Mouse (Mus musculus): ENCODE results near the gene Ank3. TPM values are rescaled to one million over a fixed set of nuclear protein-coding genes. Genes with fewer than 3 reads are reported as not detected.

Ank3 gene
- polyA plus RNA-seq, 1 experiment from 2014 or later = 48.9 TPM

DNA sequence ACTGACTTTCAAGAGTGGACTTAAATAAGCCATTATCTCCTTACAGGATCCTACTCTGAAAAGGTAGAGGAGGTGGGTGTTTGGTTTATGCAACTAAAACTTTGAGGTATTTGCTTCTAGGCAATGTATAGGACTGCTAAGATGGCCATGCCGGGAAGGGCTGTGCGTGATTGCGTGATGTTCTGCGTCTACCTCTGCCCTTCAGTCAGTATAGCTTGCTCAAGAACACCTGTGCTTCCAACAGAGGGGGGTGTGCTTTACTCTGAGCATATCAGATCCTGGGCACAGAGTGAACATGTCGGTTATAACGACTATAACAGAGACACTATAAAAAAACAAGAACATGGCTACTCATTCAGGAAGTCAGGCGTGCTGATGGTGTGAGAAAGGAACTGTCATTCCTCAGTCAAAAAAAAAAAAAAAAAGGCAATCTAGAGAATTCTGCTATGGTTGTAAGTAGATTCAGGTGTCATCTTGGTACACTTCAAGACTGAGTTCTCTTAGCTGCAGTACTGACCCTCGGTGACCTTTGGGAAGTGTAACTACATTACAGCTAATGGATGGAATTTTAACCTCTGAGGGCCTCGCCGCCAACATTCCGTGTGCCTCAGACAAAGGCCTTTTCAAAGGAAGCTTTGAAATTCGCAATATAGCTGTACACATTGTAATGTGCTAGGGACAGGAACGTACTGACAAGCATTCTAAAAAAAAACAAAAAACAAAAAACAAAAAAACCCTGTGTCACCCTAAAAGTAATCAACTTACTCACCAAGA lies 387.8 kb downstream of the Ank3 start:
- Histone ChIP-seq H3K27ac (ENCODE audit: low read depth, low read length) (peak overlapping the region; percentile 88), H3K9ac (ENCODE audit: low read depth, low read length) (peak overlapping the region; percentile 68), H3K9me3 (replicated peaks; ENCODE audit: control insufficient read depth, low read length) (no peaks in the 10 kb centered on the region), H3K27me3 (ENCODE audit: control insufficient read depth, insufficient read depth, low read length) (no peaks in the 10 kb centered on the region), H3K4me3 (ENCODE audit: low read depth, low read length) (peak overlapping the region; percentile 52), H3K4me1 (ENCODE audit: control insufficient read depth, insufficient read depth, low read length) (peaks cover 13% of the 10 kb centered on the region), H3K36me3 (ENCODE audit: control insufficient read depth, insufficient read depth, low read length) (no peaks in the 10 kb centered on the region), H3K4me2 (peak overlapping the region; percentile 70)
- no peak for ATAC-seq (replicated peaks; ENCODE audit: insufficient number of reproducible peaks, low FRiP score, low TSS enrichment)
- WGBS (ENCODE audit: insufficient replicate concordance) = 27% methylated on average over 13 of the region's 13 CpGs

DNA sequence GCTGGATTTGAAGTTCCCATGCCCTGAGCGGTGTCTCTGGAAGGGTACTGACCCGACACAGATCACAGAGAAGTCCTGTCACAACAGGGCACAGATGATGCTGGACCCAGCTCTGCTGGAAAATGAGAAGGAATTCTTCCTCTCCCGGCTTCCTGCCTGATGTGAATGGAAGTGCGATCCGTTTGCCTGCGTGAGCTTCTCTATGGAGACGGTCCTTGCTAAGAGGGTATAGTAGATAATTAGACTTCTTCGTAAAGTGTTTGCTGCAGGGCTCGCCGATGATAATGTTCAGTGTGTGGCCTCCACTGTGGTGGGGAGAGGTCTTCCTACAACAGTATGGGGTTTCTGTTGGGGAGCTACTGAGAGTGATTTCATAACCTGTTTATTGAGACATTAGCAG lies 388.8 kb downstream of the Ank3 start:
- Histone ChIP-seq H3K9ac (ENCODE audit: low read depth, low read length) (peak overlapping the region; percentile 64), H3K4me1 (ENCODE audit: control insufficient read depth, insufficient read depth, low read length) (peaks cover 9% of the 10 kb centered on the region), H3K4me2 (peak overlapping the region; percentile 70), H3K36me3 (ENCODE audit: control insufficient read depth, insufficient read depth, low read length) (no peaks in the 10 kb centered on the region), H3K27me3 (ENCODE audit: control insufficient read depth, insufficient read depth, low read length) (no peaks in the 10 kb centered on the region), H3K27ac (ENCODE audit: low read depth, low read length) (peak overlapping the region; percentile 88), H3K4me3 (ENCODE audit: low read depth, low read length) (peak overlapping the region; percentile 52), H3K9me3 (replicated peaks; ENCODE audit: control insufficient read depth, low read length) (no peaks in the 10 kb centered on the region)
- 14% methylated on average over 10 of the region's 10 CpGs for WGBS (ENCODE audit: insufficient replicate concordance)
- ATAC-seq (replicated peaks; ENCODE audit: insufficient number of reproducible peaks, low FRiP score, low TSS enrichment) = no peak

DNA sequence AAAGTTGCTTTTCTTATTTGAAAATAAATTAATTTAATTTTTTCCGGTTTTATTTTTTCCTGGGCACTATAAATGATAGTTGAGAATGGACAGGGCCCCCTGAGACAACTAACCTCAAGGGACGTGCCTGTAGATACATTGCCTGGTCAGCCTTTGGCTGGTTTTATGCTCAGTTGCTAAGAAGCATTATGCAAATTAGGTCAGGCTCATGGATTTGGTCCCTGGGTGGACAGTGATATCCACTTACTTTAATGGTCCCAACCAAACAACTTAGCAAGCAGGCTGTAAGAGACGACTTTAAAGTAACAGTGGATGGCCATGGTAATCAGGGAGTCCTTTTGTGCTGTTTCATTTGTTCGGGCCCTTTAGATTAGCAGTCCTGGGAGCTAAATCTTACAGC lies 392.0 kb downstream of the Ank3 start:
- no peak for ATAC-seq (replicated peaks; ENCODE audit: insufficient number of reproducible peaks, low FRiP score, low TSS enrichment)
- H3K4me1 ChIP-seq (ENCODE audit: control insufficient read depth, insufficient read depth, low read length) = peaks cover 6% of the 10 kb centered on the region
- no peak overlapping the region for H3K27ac ChIP-seq (ENCODE audit: low read depth, low read length)
- no peaks in the 10 kb centered on the region for H3K36me3 ChIP-seq (ENCODE audit: control insufficient read depth, insufficient read depth, low read length)
- no peak overlapping the region for H3K9ac ChIP-seq (ENCODE audit: low read depth, low read length)
- WGBS (ENCODE audit: insufficient replicate concordance) = 77% methylated on average over 4 of the region's 4 CpGs
- no peaks in the 10 kb centered on the region for H3K9me3 ChIP-seq (replicated peaks; ENCODE audit: control insufficient read depth, low read length)
- no peaks in the 10 kb centered on the region for H3K27me3 ChIP-seq (ENCODE audit: control insufficient read depth, insufficient read depth, low read length)
- H3K4me2 ChIP-seq = no peak overlapping the region
- no peak overlapping the region for H3K4me3 ChIP-seq (ENCODE audit: low read depth, low read length)

DNA sequence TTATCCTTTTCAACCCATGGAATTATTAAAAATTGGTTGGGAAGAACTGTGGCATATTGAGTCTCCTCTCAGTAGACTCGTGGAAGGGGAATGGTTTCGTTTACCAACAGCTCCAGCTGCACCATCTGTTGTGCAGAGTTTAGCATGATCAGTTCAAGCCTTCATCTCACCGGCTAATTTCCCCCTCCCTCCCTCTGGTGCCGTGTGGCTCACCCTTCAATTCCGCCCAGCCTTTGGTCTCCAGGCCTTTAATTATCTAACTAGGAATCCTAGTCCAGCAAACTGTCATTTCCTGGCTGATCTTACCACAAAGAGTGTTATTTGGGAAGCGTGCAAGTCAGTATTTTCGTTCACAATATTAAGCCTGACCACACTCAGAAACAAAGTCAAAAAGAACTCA lies 393.4 kb downstream of the Ank3 start:
- H3K4me1 ChIP-seq (ENCODE audit: control insufficient read depth, insufficient read depth, low read length) = peaks cover 20% of the 10 kb centered on the region
- H3K9me3 ChIP-seq (replicated peaks; ENCODE audit: control insufficient read depth, low read length) = no peaks in the 10 kb centered on the region
- H3K4me3 ChIP-seq (ENCODE audit: low read depth, low read length) = no peak overlapping the region
- no peak overlapping the region for H3K27ac ChIP-seq (ENCODE audit: low read depth, low read length)
- no peaks in the 10 kb centered on the region for H3K27me3 ChIP-seq (ENCODE audit: control insufficient read depth, insufficient read depth, low read length)
- 69% methylated on average over 7 of the region's 7 CpGs for WGBS (ENCODE audit: insufficient replicate concordance)
- no peak overlapping the region for H3K9ac ChIP-seq (ENCODE audit: low read depth, low read length)
- H3K36me3 ChIP-seq (ENCODE audit: control insufficient read depth, insufficient read depth, low read length) = no peaks in the 10 kb centered on the region
- no peak for ATAC-seq (replicated peaks; ENCODE audit: insufficient number of reproducible peaks, low FRiP score, low TSS enrichment)
- H3K4me2 ChIP-seq = no peak overlapping the region

DNA sequence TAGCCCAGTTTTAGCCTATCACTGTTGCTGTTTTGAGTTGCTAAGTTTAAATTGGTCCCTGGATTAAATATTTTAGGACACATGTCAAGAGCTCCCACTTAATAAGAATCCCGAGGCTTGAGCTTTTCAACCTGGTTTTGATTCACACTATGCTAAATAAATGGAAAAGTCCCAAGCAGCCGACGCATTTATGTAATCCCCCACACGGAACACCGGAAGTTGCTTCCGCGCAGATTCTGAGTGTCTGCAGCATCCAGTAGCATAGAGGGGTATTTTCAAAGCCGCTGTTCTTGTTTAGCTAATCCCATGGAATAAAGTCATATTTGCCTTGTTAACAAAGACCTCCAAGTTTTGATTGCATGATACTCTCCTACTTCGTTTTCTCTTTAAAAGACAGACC lies 393.8 kb downstream of the Ank3 start:
- H3K27ac ChIP-seq (ENCODE audit: low read depth, low read length) = no peak overlapping the region
- 79% methylated on average over 9 of the region's 9 CpGs for WGBS (ENCODE audit: insufficient replicate concordance)
- H3K4me2 ChIP-seq = no peak overlapping the region
- H3K27me3 ChIP-seq (ENCODE audit: control insufficient read depth, insufficient read depth, low read length) = no peaks in the 10 kb centered on the region
- no peak for ATAC-seq (replicated peaks; ENCODE audit: insufficient number of reproducible peaks, low FRiP score, low TSS enrichment)
- no peaks in the 10 kb centered on the region for H3K9me3 ChIP-seq (replicated peaks; ENCODE audit: control insufficient read depth, low read length)
- no peak overlapping the region for H3K4me3 ChIP-seq (ENCODE audit: low read depth, low read length)
- no peak overlapping the region for H3K9ac ChIP-seq (ENCODE audit: low read depth, low read length)
- H3K36me3 ChIP-seq (ENCODE audit: control insufficient read depth, insufficient read depth, low read length) = no peaks in the 10 kb centered on the region
- H3K4me1 ChIP-seq (ENCODE audit: control insufficient read depth, insufficient read depth, low read length) = peaks cover 21% of the 10 kb centered on the region

DNA sequence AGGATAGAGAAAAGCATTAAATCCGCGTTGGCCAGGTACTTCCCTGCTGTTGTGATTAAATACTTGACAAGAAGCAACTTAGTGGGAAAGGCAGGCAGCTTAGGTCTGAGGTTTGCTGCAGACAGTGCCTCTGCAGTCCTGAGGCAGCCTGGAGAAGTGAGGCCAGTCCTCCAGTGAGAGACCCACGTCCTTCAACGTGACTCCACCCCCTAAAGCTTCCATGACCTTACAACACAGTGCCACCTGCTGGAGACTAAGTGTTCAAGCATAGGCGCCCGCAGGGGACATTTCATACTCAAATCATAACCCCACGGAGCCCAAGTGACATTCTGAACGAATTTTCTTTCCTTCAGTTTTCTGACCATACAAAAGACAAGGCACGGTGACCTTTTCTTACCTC lies 394.5 kb downstream of the Ank3 start:
- Histone ChIP-seq H3K9ac (ENCODE audit: low read depth, low read length) (no peak overlapping the region), H3K27me3 (ENCODE audit: control insufficient read depth, insufficient read depth, low read length) (no peaks in the 10 kb centered on the region), H3K27ac (ENCODE audit: low read depth, low read length) (no peak overlapping the region), H3K36me3 (ENCODE audit: control insufficient read depth, insufficient read depth, low read length) (no peaks in the 10 kb centered on the region), H3K4me1 (ENCODE audit: control insufficient read depth, insufficient read depth, low read length) (peaks cover 25% of the 10 kb centered on the region), H3K4me3 (ENCODE audit: low read depth, low read length) (no peak overlapping the region), H3K4me2 (no peak overlapping the region), H3K9me3 (replicated peaks; ENCODE audit: control insufficient read depth, low read length) (no peaks in the 10 kb centered on the region)
- 32% methylated on average over 9 of the region's 9 CpGs for WGBS (ENCODE audit: insufficient replicate concordance)
- no peak for ATAC-seq (replicated peaks; ENCODE audit: insufficient number of reproducible peaks, low FRiP score, low TSS enrichment)

DNA sequence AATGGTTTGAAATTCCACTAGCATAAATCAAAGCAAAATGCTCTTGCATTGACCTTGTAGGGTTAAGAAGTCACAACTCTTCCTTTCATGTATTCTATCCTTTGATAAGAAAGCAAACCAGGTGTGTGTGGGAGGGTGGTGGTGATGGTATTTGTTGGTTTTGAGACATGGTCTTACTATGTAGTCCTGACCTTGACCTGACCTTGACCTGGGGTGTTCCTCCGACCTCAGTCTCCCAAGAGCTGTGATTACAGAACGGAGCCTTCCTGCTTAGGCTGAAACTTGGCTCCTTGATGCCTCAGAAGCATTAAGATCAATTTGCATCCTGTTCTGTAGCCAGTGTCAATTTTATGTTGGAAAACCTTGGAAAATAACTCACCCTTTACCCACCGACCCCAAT lies 397.1 kb downstream of the Ank3 start:
- no peak overlapping the region for H3K4me3 ChIP-seq (ENCODE audit: low read depth, low read length)
- no peak overlapping the region for H3K9ac ChIP-seq (ENCODE audit: low read depth, low read length)
- peaks cover 21% of the 10 kb centered on the region for H3K4me1 ChIP-seq (ENCODE audit: control insufficient read depth, insufficient read depth, low read length)
- no peaks in the 10 kb centered on the region for H3K9me3 ChIP-seq (replicated peaks; ENCODE audit: control insufficient read depth, low read length)
- H3K36me3 ChIP-seq (ENCODE audit: control insufficient read depth, insufficient read depth, low read length) = no peaks in the 10 kb centered on the region
- H3K4me2 ChIP-seq = no peak overlapping the region
- H3K27ac ChIP-seq (ENCODE audit: low read depth, low read length) = no peak overlapping the region
- WGBS (ENCODE audit: insufficient replicate concordance) = 56% methylated on average over 3 of the region's 3 CpGs
- no peaks in the 10 kb centered on the region for H3K27me3 ChIP-seq (ENCODE audit: control insufficient read depth, insufficient read depth, low read length)
- ATAC-seq (replicated peaks; ENCODE audit: insufficient number of reproducible peaks, low FRiP score, low TSS enrichment) = no peak

DNA sequence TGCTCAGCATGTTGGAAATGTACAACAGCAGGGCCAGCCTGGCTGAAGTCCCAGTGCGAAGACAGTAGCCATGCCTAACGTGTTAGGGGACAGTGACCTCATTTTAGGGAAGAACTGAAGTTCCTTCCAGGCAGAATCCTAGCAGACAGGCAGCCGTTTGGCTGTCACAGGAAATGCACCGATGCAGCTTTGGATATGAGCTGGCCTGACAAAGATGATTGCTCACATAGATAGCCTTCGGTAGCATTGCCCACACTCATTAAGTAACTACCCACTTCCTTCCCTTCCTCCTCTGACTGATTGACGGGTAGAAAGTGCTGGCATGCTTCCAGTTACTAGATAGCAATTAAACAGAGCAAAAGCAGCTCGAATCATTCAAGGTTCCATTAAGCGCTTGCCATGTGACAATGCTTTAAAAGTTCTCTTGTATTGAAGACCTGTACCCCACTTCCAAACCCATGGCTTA lies 397.9 kb downstream of the Ank3 start:
- no peak overlapping the region for H3K4me3 ChIP-seq (ENCODE audit: low read depth, low read length)
- no peaks in the 10 kb centered on the region for H3K9me3 ChIP-seq (replicated peaks; ENCODE audit: control insufficient read depth, low read length)
- peaks cover 23% of the 10 kb centered on the region for H3K4me1 ChIP-seq (ENCODE audit: control insufficient read depth, insufficient read depth, low read length)
- no peaks in the 10 kb centered on the region for H3K36me3 ChIP-seq (ENCODE audit: control insufficient read depth, insufficient read depth, low read length)
- H3K9ac ChIP-seq (ENCODE audit: low read depth, low read length) = no peak overlapping the region
- 41% methylated on average over 8 of the region's 8 CpGs for WGBS (ENCODE audit: insufficient replicate concordance)
- no peak for ATAC-seq (replicated peaks; ENCODE audit: insufficient number of reproducible peaks, low FRiP score, low TSS enrichment)
- no peaks in the 10 kb centered on the region for H3K27me3 ChIP-seq (ENCODE audit: control insufficient read depth, insufficient read depth, low read length)
- no peak overlapping the region for H3K4me2 ChIP-seq
- 0 out of 2 replicates have a peak overlapping the region, but pooled peaks have one; percentile 29 for H3K27ac ChIP-seq (ENCODE audit: low read depth, low read length)
